Mouse (Mus musculus): ENCODE results near the gene Gm3676. TPM values are rescaled to one million over a fixed set of nuclear protein-coding genes. Genes with fewer than 3 reads are reported as not detected.
"Not testable (repeated sequence)": the region's sequence is repeated elsewhere in the genome, so short reads cannot be mapped to it uniquely, and the experiment has no call there.

Gm3676 gene
- polyA plus RNA-seq (2016; fragmentation: Nextera tagmentation; extraction: Ambion mirVana), result not detected in 2 replicates

GRCm38 (mm10) chr14:41646387-41646786 is at the start of gene Gm3676:
Gene Gm3676, minus strand, starts transcription at chr14:41646487.
- H3K27me3 ChIP-seq; H3K4me3 ChIP-seq (replicated peaks); H3K36me3 ChIP-seq (replicated peaks); H3K9ac ChIP-seq; H3K27ac ChIP-seq; ATAC-seq (ENCODE audit: low FRiP score); H3K4me1 ChIP-seq; H3K4me2 ChIP-seq; H3K9me3 ChIP-seq: not testable (repeated sequence)
- WGBS, result no CpG with 5 or more reads among the region's 1 CpGs

- H3K27me3 ChIP-seq; H3K4me1 ChIP-seq; H3K27ac ChIP-seq; H3K9me3 ChIP-seq; ATAC-seq (ENCODE audit: low FRiP score); H3K36me3 ChIP-seq (replicated peaks); H3K4me3 ChIP-seq (replicated peaks); H3K9ac ChIP-seq; H3K4me2 ChIP-seq: not testable (repeated sequence)
- WGBS, result 87% methylated on average over 2 of the region's 2 CpGs
These were observed 1.9 kb upstream of the Gm3676 start for GRCm38 (mm10) chr14:41648176-41648575.

GRCm38 (mm10) chr14:41630144-41630543 is 16.1 kb downstream of the Gm3676 start:
- H3K9me3 ChIP-seq; H3K4me3 ChIP-seq (replicated peaks); ATAC-seq (ENCODE audit: low FRiP score); H3K9ac ChIP-seq; H3K4me1 ChIP-seq; H3K36me3 ChIP-seq (replicated peaks); H3K27me3 ChIP-seq; H3K4me2 ChIP-seq; H3K27ac ChIP-seq: not testable (repeated sequence)
- WGBS, result 94% methylated on average over 10 of the region's 11 CpGs

GRCm38 (mm10) chr14:41624512-41624911 is 21.8 kb downstream of the Gm3676 start, which contains the start of gene Gm3072:
Gene Gm3072, minus strand, starts transcription at chr14:41624612.
- not testable (repeated sequence) for H3K4me1 ChIP-seq; H3K4me2 ChIP-seq; H3K27me3 ChIP-seq; H3K27ac ChIP-seq; H3K9me3 ChIP-seq; H3K4me3 ChIP-seq (replicated peaks); H3K9ac ChIP-seq; ATAC-seq (ENCODE audit: low FRiP score); H3K36me3 ChIP-seq (replicated peaks)
- 84% methylated on average over 1 of the region's 2 CpGs for WGBS

- not testable (repeated sequence) for H3K4me2 ChIP-seq; H3K27me3 ChIP-seq; H3K27ac ChIP-seq; ATAC-seq (ENCODE audit: low FRiP score); H3K4me3 ChIP-seq (replicated peaks); H3K9me3 ChIP-seq; H3K4me1 ChIP-seq; H3K36me3 ChIP-seq (replicated peaks); H3K9ac ChIP-seq
- WGBS, result 96% methylated on average over 5 of the region's 5 CpGs
These were observed 23.8 kb downstream of the Gm3676 start for GRCm38 (mm10) chr14:41622535-41622934.

GRCm38 (mm10) chr14:41610690-41611089 is 35.6 kb downstream of the Gm3676 start:
- not testable (repeated sequence) for H3K36me3 ChIP-seq (replicated peaks); H3K9ac ChIP-seq; H3K4me3 ChIP-seq (replicated peaks); H3K4me2 ChIP-seq; H3K9me3 ChIP-seq; H3K4me1 ChIP-seq; H3K27me3 ChIP-seq; ATAC-seq (ENCODE audit: low FRiP score); H3K27ac ChIP-seq
- WGBS, result 83% methylated on average over 1 of the region's 1 CpGs

- not testable (repeated sequence) for H3K27ac ChIP-seq; H3K27me3 ChIP-seq; H3K4me1 ChIP-seq; H3K4me3 ChIP-seq (replicated peaks); H3K9me3 ChIP-seq; H3K4me2 ChIP-seq; ATAC-seq (ENCODE audit: low FRiP score); H3K9ac ChIP-seq; H3K36me3 ChIP-seq (replicated peaks)
- WGBS, result 96% methylated on average over 15 of the region's 15 CpGs
These were observed 45.4 kb downstream of the Gm3676 start for GRCm38 (mm10) chr14:41600935-41601334.

Other genes with a start within 250 kb of the Gm3676 start
- not detected in 2 replicates for gene Gm6482, start 238.2 kb downstream of the Gm3676 start, polyA plus RNA-seq (2016; fragmentation: Nextera tagmentation; extraction: Ambion mirVana)
- gene Gm7954, start 193.0 kb downstream of the Gm3676 start, polyA plus RNA-seq (2016; fragmentation: Nextera tagmentation; extraction: Ambion mirVana), result not detected in 2 replicates
- not detected in 2 replicates for gene Gm3486, start 157.0 kb downstream of the Gm3676 start, polyA plus RNA-seq (2016; fragmentation: Nextera tagmentation; extraction: Ambion mirVana)
- not detected in 2 replicates for gene Gm7970, start 90.9 kb downstream of the Gm3676 start, polyA plus RNA-seq (2016; fragmentation: Nextera tagmentation; extraction: Ambion mirVana)
- gene 1700049E17Rik2, start 73.3 kb downstream of the Gm3676 start, polyA plus RNA-seq (2016; fragmentation: Nextera tagmentation; extraction: Ambion mirVana), result not detected in 2 replicates
- gene Gm3072, start 21.9 kb downstream of the Gm3676 start, polyA plus RNA-seq (2016; fragmentation: Nextera tagmentation; extraction: Ambion mirVana), result not detected in 2 replicates
- not detected in 2 replicates for gene Gm8068, start 55.4 kb upstream of the Gm3676 start, polyA plus RNA-seq (2016; fragmentation: Nextera tagmentation; extraction: Ambion mirVana)
- not detected in 2 replicates for gene Gm7929, start 104.1 kb upstream of the Gm3676 start, polyA plus RNA-seq (2016; fragmentation: Nextera tagmentation; extraction: Ambion mirVana)
- gene Gm47189, start 126.0 kb upstream of the Gm3676 start, polyA plus RNA-seq (2016; fragmentation: Nextera tagmentation; extraction: Ambion mirVana), result not detected in 2 replicates

Measured in forebrain, embryonic 12.5 days (tissue).